ENCODE assay signal across 8 mouse cellular contexts in the genomic region with DNA sequence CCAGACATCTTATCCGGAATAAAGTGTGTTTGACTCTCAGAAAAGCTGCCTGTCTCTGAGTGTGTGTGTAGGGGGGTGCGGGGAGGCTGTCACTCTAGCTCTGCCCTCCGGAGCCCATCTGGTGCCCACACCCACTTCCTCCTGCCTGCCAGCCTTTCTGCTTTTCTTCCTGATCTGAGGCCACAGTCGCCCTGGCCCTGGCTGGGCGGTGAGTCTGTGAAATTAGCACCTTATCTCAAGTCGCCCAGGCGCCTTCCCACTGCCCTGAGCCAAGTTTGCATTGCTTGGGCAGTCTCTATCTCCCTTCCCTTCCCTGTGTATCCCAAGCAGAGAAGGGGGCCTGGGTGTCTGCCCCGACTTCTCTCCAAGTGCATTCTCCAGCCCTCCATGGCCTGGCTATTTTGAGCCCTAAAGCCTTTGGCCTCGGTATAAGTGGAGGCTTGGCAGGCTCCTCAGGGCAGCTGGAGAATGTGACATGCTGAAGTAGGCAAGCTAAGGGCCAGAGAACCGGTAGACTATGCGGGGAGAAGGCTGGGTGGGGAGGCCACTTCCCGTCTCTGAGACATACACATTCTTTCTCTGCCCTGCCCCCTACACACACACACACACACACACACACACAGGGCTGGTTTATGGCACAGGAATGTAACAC. TPM values are rescaled to one million over a fixed set of nuclear protein-coding genes. Genes with fewer than 3 reads are reported as not detected.
DNase-seq lines count a peak whose midpoint lies in the region; ATAC-seq and TF ChIP-seq lines count a peak whose summit lies in the region.

No protein-coding gene starts in this region.

- DNase-seq in 3T3-L1 (ENCODE audit: low read depth, low spot score) (peak; percentile 74), G1E (ENCODE audit: low spot score) (peak; percentile 80)
- peak; percentile 82 to 89 for DNase-seq in cerebellum, postnatal 10 days
- peak; percentile 78 for DNase-seq in gastrocnemius, postnatal 25 days
- peak; percentile 87 for DNase-seq in liver, postnatal 0 days
- DNase-seq in yolk sac, embryonic 10.5 days (ENCODE audit: low spot score) = peak; percentile 83

- no peak for TF ChIP-seq CTCF in G1E (IDR thresholded peaks at IDR 0.05; ENCODE audit: low read depth, low read length)
- TF ChIP-seq CTCF in liver, postnatal 0 days (IDR thresholded peaks at IDR 0.05; ENCODE audit: low read depth) = no peak

- peak overlapping the region; percentile 64; the same call in 1 of the 2 replicates for H3K4me3 ChIP-seq in G1E (ENCODE audit: low read depth, low read length)
- H3K4me3 ChIP-seq in liver, postnatal 0 days (ENCODE audit: low read depth, low read length) = peak overlapping the region; percentile 1; the same call in 1 of the 2 replicates
- H3K4me3 ChIP-seq in neural tube, embryonic 15.5 days (replicated peaks) = no peak overlapping the region

- H3K9me3 ChIP-seq in G1E (replicated peaks) = no peaks in the 10 kb centered on the region
- no peaks in the 10 kb centered on the region for H3K9me3 ChIP-seq in liver, postnatal 0 days (ENCODE audit: low read length)
- no peaks in the 10 kb centered on the region for H3K9me3 ChIP-seq in neural tube, embryonic 15.5 days (replicated peaks)

- peak; percentile 87 for ATAC-seq in G1E (ENCODE audit: extremely low read depth, insufficient number of reproducible peaks, low FRiP score, poor library complexity, severe bottlenecking)
- ATAC-seq in inflammation-experienced regulatory T-cells, adult 6 months = peak; percentile 42
- peak; percentile 93 for ATAC-seq in liver, postnatal 0 days
- ATAC-seq in neural tube, embryonic 15.5 days (ENCODE audit: low FRiP score) = no peak

- peaks cover 58% of the 10 kb centered on the region for H3K4me1 ChIP-seq in G1E (ENCODE audit: insufficient read depth, low read depth, low read length)
- H3K4me1 ChIP-seq in liver, postnatal 0 days (ENCODE audit: insufficient read depth) = peaks cover 50% of the 10 kb centered on the region
- H3K4me1 ChIP-seq in neural tube, embryonic 15.5 days = peaks cover 26% of the 10 kb centered on the region

- peaks cover 50% of the 10 kb centered on the region for H3K36me3 ChIP-seq in G1E (replicated peaks)
- peaks cover 16% of the 10 kb centered on the region for H3K36me3 ChIP-seq in liver, postnatal 0 days (replicated peaks; ENCODE audit: insufficient read depth, low read length)
- H3K36me3 ChIP-seq in neural tube, embryonic 15.5 days = peaks cover 48% of the 10 kb centered on the region

- peak overlapping the region; percentile 58 for H3K9ac ChIP-seq in liver, postnatal 0 days (replicated peaks)
- H3K9ac ChIP-seq in neural tube, embryonic 15.5 days (replicated peaks) = peak overlapping the region; percentile 23; the same call in 1 of the 2 replicates

- H3K4me2 ChIP-seq in liver, postnatal 0 days (ENCODE audit: low read depth, low read length) = peak overlapping the region; percentile 58
- H3K4me2 ChIP-seq in neural tube, embryonic 15.5 days = no peak overlapping the region

- TF ChIP-seq EP300 in liver, postnatal 0 days (IDR thresholded peaks at IDR 0.05; ENCODE audit: low read depth) = peak; percentile 93

- peak overlapping the region; percentile 98 for H3K27ac ChIP-seq in liver, postnatal 0 days (ENCODE audit: low read depth)
- H3K27ac ChIP-seq in neural tube, embryonic 15.5 days (replicated peaks) = peak overlapping the region; percentile 70

- 3% methylated on average over 12 of the region's 12 CpGs for WGBS in liver, postnatal 0 days (ENCODE audit: insufficient replicate concordance)
- 57% methylated on average over 12 of the region's 12 CpGs for WGBS in neural tube, embryonic 15.5 days

- no peaks in the 10 kb centered on the region for H3K27me3 ChIP-seq in G1E (ENCODE audit: insufficient read depth, low read length)
- H3K27me3 ChIP-seq in liver, postnatal 0 days (ENCODE audit: insufficient read depth, low read length) = no peaks in the 10 kb centered on the region
- no peaks in the 10 kb centered on the region for H3K27me3 ChIP-seq in neural tube, embryonic 15.5 days (replicated peaks)

RNA-seq across cellular contexts. Expression of gene Naglu, which starts 6.0 kb away (rescaled TPM):
- 6.1 and 6.3 TPM in 2 replicates for total RNA-seq in G1E (2014; fragmentation: Nextera tagmentation)
- total RNA-seq in G1E (2017) = 14.2 and 18.4 TPM in 2 replicates
- polyA plus RNA-seq in G1E (2012) = 5.1 and 6.4 TPM in 2 replicates
- 1 to 10 TPM; 3.3 to 3.9 TPM for total RNA-seq in gastrocnemius, postnatal 25 days (2021)
- 1 to 10 TPM; 4.4 to 7.3 (median 5.7) TPM for polyA plus RNA-seq in inflammation-experienced regulatory T-cells, adult 6 months (2017; shearing (Covaris generic))
- polyA plus RNA-seq in liver, postnatal 0 days (2015; fragmentation: Nextera tagmentation; extraction: Ambion mirVana) = 19.1 and 19.3 TPM in 2 replicates
- 11.7 and 12.4 TPM in 2 replicates for polyA plus RNA-seq in neural tube, embryonic 15.5 days (2015; fragmentation: Nextera tagmentation; extraction: Ambion mirVana)

RNA-seq across cellular contexts. Expression of gene Hsd17b1, which starts 14.4 kb away (rescaled TPM):
- total RNA-seq in G1E (2014; fragmentation: Nextera tagmentation) (not detected in 2 replicates), G1E (2017) (0.44 and 0.76 TPM in 2 replicates)
- polyA plus RNA-seq in G1E (2012) = 0.12 and 0.20 TPM in 2 replicates
- total RNA-seq in gastrocnemius, postnatal 25 days (2021) = not detected
- under 1 TPM in 1 of 3 experiments, not detected in 2; 0.26 TPM for polyA plus RNA-seq in inflammation-experienced regulatory T-cells, adult 6 months (2017; shearing (Covaris generic))
- polyA plus RNA-seq in liver, postnatal 0 days (2015; fragmentation: Nextera tagmentation; extraction: Ambion mirVana) = 0.23 and 0.33 TPM in 2 replicates
- 0.22 and 0.29 TPM in 2 replicates for polyA plus RNA-seq in neural tube, embryonic 15.5 days (2015; fragmentation: Nextera tagmentation; extraction: Ambion mirVana)

RNA-seq across cellular contexts. Expression of gene Coasy, which starts 18.6 kb away (rescaled TPM):
- total RNA-seq in G1E (2014; fragmentation: Nextera tagmentation) (23.6 and 26.7 TPM in 2 replicates), G1E (2017) (31.7 and 32.6 TPM in 2 replicates)
- 39.3 and 43.6 TPM in 2 replicates for polyA plus RNA-seq in G1E (2012)
- 10 to 100 TPM in 1 of 2 experiments, 1 to 10 TPM in 1; 7.9 to 10.3 TPM for total RNA-seq in gastrocnemius, postnatal 25 days (2021)
- polyA plus RNA-seq in inflammation-experienced regulatory T-cells, adult 6 months (2017; shearing (Covaris generic)) = 10 to 100 TPM; 16.5 to 21.0 (median 18.2) TPM
- polyA plus RNA-seq in liver, postnatal 0 days (2015; fragmentation: Nextera tagmentation; extraction: Ambion mirVana) = 38.5 and 42.9 TPM in 2 replicates
- polyA plus RNA-seq in neural tube, embryonic 15.5 days (2015; fragmentation: Nextera tagmentation; extraction: Ambion mirVana) = 37.5 and 39.6 TPM in 2 replicates

RNA-seq across cellular contexts. Expression of gene Mlx, which starts 23.3 kb away (rescaled TPM):
- total RNA-seq in G1E (2014; fragmentation: Nextera tagmentation) (40.5 and 43.2 TPM in 2 replicates), G1E (2017) (45.5 and 45.9 TPM in 2 replicates)
- polyA plus RNA-seq in G1E (2012) = 13.0 and 17.8 TPM in 2 replicates
- total RNA-seq in gastrocnemius, postnatal 25 days (2021) = 10 to 100 TPM in 1 of 2 experiments, 1 to 10 TPM in 1; 7.5 to 11.0 TPM
- 10 to 100 TPM; 61.9 to 74.3 (median 66.5) TPM for polyA plus RNA-seq in inflammation-experienced regulatory T-cells, adult 6 months (2017; shearing (Covaris generic))
- polyA plus RNA-seq in liver, postnatal 0 days (2015; fragmentation: Nextera tagmentation; extraction: Ambion mirVana) = 24.1 and 26.1 TPM in 2 replicates
- polyA plus RNA-seq in neural tube, embryonic 15.5 days (2015; fragmentation: Nextera tagmentation; extraction: Ambion mirVana) = 94.2 and 96.6 TPM in 2 replicates

RNA-seq across cellular contexts. Expression of gene Psmc3ip, which starts 31.4 kb away (rescaled TPM):
- total RNA-seq in G1E (2014; fragmentation: Nextera tagmentation) (11.1 and 15.7 TPM in 2 replicates), G1E (2017) (27.0 and 29.8 TPM in 2 replicates)
- 20.5 and 20.6 TPM in 2 replicates for polyA plus RNA-seq in G1E (2012)
- 1 to 10 TPM; 1.5 to 1.7 TPM for total RNA-seq in gastrocnemius, postnatal 25 days (2021)
- polyA plus RNA-seq in inflammation-experienced regulatory T-cells, adult 6 months (2017; shearing (Covaris generic)) = 10 to 100 TPM in 1 of 3 experiments, 1 to 10 TPM in 2; 7.7 to 19.7 (median 10.0) TPM
- polyA plus RNA-seq in liver, postnatal 0 days (2015; fragmentation: Nextera tagmentation; extraction: Ambion mirVana) = 8.1 and 8.2 TPM in 2 replicates
- 17.7 and 22.4 TPM in 2 replicates for polyA plus RNA-seq in neural tube, embryonic 15.5 days (2015; fragmentation: Nextera tagmentation; extraction: Ambion mirVana)
